Mouse (Mus musculus) liver, embryonic 11.5 days (tissue): Measurements from ENCODE around the gene B3galt5. TPM values are rescaled to one million over a fixed set of nuclear protein-coding genes. Genes with fewer than 3 reads are reported as not detected.

Experiments used
- ATAC-seq: fragments of 200-750 bp; cut with Nextera tagmentation; replicated peaks from 2 replicates; pipeline ENCODE4 v1.8.0; 2017; ENCODE audit warnings: moderate number of reproducible peaks, mild to moderate bottlenecking, moderate TSS enrichment, moderate library complexity; ENCODE audit not compliant: low FRiP score
- DNase-seq: peaks from one replicate; pipeline ENCODE4 v3.0.0-alpha.2; 2017; ENCODE audit warnings: low spot score
- H3K27ac ChIP-seq: fragments of 300-500 bp; sonication (generic); 2 replicates; pipeline ENCODE4 v1.5.1; 2014; ENCODE audit warnings: mild to moderate bottlenecking, low read depth, low read length, control low read depth
- H3K27me3 ChIP-seq: fragments of 300-500 bp; sonication (generic); replicated peaks from 2 replicates; pipeline ENCODE4 v1.6.1; 2014; ENCODE audit warnings: low read length, mixed read lengths; ENCODE audit not compliant: control insufficient read depth, insufficient read depth
- H3K36me3 ChIP-seq: fragments of 300-500 bp; sonication (generic); 2 replicates; pipeline ENCODE4 v1.6.1; 2014; ENCODE audit warnings: mild to moderate bottlenecking, low read length, moderate library complexity, mixed read lengths; ENCODE audit not compliant: control insufficient read depth, insufficient read depth
- H3K4me1 ChIP-seq: fragments of 300-500 bp; sonication (generic); replicated peaks from 2 replicates; pipeline ENCODE4 v1.6.1; 2014; ENCODE audit warnings: low read length, mixed read lengths; ENCODE audit not compliant: control insufficient read depth, insufficient read depth
- H3K4me2 ChIP-seq: fragments of 300-500 bp; sonication (generic); 2 replicates; pipeline ENCODE4 v1.6.1; 2014; ENCODE audit warnings: mild to moderate bottlenecking, control low read depth, moderate library complexity
- H3K4me3 ChIP-seq: fragments of 300-500 bp; sonication (generic); 2 replicates; pipeline ENCODE4 v1.5.1; 2014; ENCODE audit warnings: low read depth, low read length, control low read depth
- H3K9ac ChIP-seq: fragments of 300-500 bp; sonication (generic); 2 replicates; pipeline ENCODE4 v1.6.1; 2014; ENCODE audit warnings: low read depth, low read length, control low read depth
- H3K9me3 ChIP-seq: fragments of 300-500 bp; sonication (generic); 2 replicates; pipeline ENCODE4 v1.6.1; 2016; ENCODE audit warnings: low read length, inconsistent platforms, mixed read lengths; ENCODE audit not compliant: control insufficient read depth
- WGBS: fragments of 180-500 bp; shearing (Covaris S2); extraction: QIAGEN DNeasy Blood & Tissue Kit; methylation state at CpG from one replicate; pipeline ENCODE4 v1.1.7; 2014; 5-methylcytosine and 5-hydroxymethylcytosine counted together
- polyA plus RNA-seq: library from polyadenylated mRNA; unstranded; fragments of >200 nt; fragmentation: Nextera tagmentation; extraction: Ambion mirVana; gene quantifications from 2 replicates; pipeline ENCODE4 v1.2.1, GENCODE M21; 2014

Gene B3galt5
- polyA plus RNA-seq, 1 experiment from 2014 or later: 0.11 TPM

GRCm38 (mm10) chr16:96348070-96348469 lies 112.5 kb downstream of the B3galt5 start:
- Histone ChIP-seq H3K4me1 (no peaks in the 10 kb centered on the region), H3K9ac (no peak overlapping the region), H3K9me3 (no peaks in the 10 kb centered on the region), H3K4me2 (no peak overlapping the region), H3K27me3 (0 out of 2 replicates have a peak, but pooled peaks cover 2% of the 10 kb centered on the region), H3K36me3 (no peaks in the 10 kb centered on the region), H3K27ac (no peak overlapping the region), H3K4me3 (no peak overlapping the region)
- ATAC-seq: no peak
- DNase-seq: no peak
- WGBS: 60% methylated on average over 11 of the region's 11 CpGs

DNA sequence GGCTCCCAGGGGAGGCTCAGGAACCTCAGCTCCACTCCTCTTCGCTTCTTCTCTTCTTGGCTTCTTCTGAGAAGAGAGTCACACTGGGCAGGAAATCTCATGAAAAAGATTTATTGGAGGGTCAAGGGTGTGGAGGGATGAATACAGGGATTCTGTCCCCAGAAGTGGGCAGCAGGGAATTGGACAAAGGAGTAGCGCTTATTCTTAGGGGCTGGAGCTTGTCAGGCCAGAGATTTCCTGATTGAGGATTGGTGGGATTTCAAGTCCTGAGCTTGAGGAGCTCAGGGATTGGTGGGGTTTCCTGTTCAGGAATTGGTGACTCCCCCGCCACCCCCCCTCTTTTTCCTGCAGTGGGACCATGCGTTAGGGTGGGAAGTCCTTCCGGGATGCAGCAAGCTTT lies 113.2 kb downstream of the B3galt5 start:
- H3K36me3 ChIP-seq: no peaks in the 10 kb centered on the region
- DNase-seq: no peak
- ATAC-seq: no peak
- no peak overlapping the region for H3K9ac ChIP-seq
- 70% methylated on average over 5 of the region's 5 CpGs for WGBS
- no peak overlapping the region for H3K4me3 ChIP-seq
- H3K4me2 ChIP-seq: no peak overlapping the region
- no peaks in the 10 kb centered on the region for H3K4me1 ChIP-seq
- 0 out of 2 replicates have a peak, but pooled peaks cover 2% of the 10 kb centered on the region for H3K27me3 ChIP-seq
- H3K27ac ChIP-seq: no peak overlapping the region
- no peaks in the 10 kb centered on the region for H3K9me3 ChIP-seq

- DNase-seq (no peak), ATAC-seq (no peak)
- Histone ChIP-seq H3K4me3 (no peak overlapping the region), H3K9ac (no peak overlapping the region), H3K27me3 (0 out of 2 replicates have a peak, but pooled peaks cover 2% of the 10 kb centered on the region), H3K9me3 (no peaks in the 10 kb centered on the region), H3K4me2 (no peak overlapping the region), H3K27ac (no peak overlapping the region), H3K36me3 (no peaks in the 10 kb centered on the region), H3K4me1 (no peaks in the 10 kb centered on the region)
- 81% methylated on average over 2 of the region's 2 CpGs for WGBS
Measured at GRCm38 (mm10) chr16:96351520-96351919, 115.9 kb downstream of the B3galt5 start.

DNA sequence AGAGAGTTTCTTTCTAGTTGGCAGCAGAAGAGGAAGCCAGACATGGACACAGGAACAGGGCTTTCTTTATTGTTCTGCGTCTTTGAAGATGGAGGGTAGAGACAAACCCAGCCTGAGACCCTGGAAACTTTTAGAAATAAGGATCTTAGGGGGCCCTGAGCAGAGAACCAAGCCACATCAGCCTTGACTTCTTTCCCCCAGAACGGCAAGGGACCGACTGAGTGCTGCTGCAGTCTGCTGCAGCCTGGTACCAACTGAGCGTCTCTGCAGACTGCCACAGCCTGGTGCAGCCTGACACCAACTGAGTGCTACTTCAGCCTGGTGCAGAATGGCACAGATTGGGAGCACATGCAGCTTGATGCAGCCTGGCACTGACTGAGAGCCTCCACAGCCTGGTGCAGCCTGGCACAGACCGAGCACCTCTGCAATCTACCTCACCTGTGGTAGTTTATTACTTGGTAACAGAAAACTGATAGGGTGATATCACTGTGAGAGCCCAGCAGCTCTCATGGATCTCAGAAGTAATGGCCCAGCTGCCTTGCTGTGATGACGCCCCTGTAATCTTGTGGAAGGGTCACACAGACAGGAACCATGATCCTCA lies 117.8 kb downstream of the B3galt5 start:
- DNase-seq (no peak), ATAC-seq (no peak)
- Histone ChIP-seq H3K9me3 (no peaks in the 10 kb centered on the region), H3K36me3 (no peaks in the 10 kb centered on the region), H3K4me1 (no peaks in the 10 kb centered on the region), H3K4me3 (no peak overlapping the region), H3K4me2 (no peak overlapping the region), H3K9ac (no peak overlapping the region), H3K27ac (no peak overlapping the region), H3K27me3 (0 out of 2 replicates have a peak, but pooled peaks cover 2% of the 10 kb centered on the region)
- WGBS: 68% methylated on average over 6 of the region's 6 CpGs

DNA sequence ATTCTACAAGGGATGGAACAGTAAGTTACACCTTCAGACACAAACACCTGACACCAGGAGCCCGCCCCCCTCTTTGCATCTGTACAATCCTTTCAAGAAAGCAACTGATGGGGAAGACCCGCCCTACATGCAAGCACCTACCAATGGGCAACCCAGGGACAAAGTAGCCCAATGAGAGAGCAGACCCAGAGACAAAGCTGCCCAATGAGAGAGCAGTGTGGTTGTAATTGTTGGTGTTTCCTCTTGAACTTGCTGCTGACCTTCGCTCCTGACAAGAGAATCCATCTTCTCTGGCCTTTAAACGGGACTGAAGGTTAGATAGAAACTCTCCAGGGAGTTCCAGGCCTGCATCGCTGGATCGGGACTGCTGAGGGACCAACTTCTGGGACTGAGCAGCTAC lies 118.4 kb downstream of the B3galt5 start:
- Histone ChIP-seq H3K27ac (no peak overlapping the region), H3K9ac (no peak overlapping the region), H3K36me3 (no peaks in the 10 kb centered on the region), H3K4me3 (no peak overlapping the region), H3K27me3 (no peaks in the 10 kb centered on the region), H3K4me2 (no peak overlapping the region), H3K9me3 (no peaks in the 10 kb centered on the region), H3K4me1 (no peaks in the 10 kb centered on the region)
- WGBS: 22% methylated on average over 6 of the region's 6 CpGs
- DNase-seq (no peak), ATAC-seq (no peak; the same call in 1 of the 2 replicates)

- Histone ChIP-seq H3K36me3 (no peaks in the 10 kb centered on the region), H3K4me1 (peaks cover 3% of the 10 kb centered on the region; the same call in 1 of the 2 replicates), H3K27me3 (no peaks in the 10 kb centered on the region), H3K4me2 (peak overlapping the region; percentile 57), H3K4me3 (peak overlapping the region; percentile 39), H3K9me3 (no peaks in the 10 kb centered on the region), H3K27ac (no peak overlapping the region), H3K9ac (no peak overlapping the region)
- DNase-seq: peak; percentile 71
- ATAC-seq: peak; percentile 78
- WGBS: 6% methylated on average over 10 of the region's 10 CpGs
Measured at GRCm38 (mm10) chr16:96357903-96358302, 122.3 kb downstream of the B3galt5 start.

DNA sequence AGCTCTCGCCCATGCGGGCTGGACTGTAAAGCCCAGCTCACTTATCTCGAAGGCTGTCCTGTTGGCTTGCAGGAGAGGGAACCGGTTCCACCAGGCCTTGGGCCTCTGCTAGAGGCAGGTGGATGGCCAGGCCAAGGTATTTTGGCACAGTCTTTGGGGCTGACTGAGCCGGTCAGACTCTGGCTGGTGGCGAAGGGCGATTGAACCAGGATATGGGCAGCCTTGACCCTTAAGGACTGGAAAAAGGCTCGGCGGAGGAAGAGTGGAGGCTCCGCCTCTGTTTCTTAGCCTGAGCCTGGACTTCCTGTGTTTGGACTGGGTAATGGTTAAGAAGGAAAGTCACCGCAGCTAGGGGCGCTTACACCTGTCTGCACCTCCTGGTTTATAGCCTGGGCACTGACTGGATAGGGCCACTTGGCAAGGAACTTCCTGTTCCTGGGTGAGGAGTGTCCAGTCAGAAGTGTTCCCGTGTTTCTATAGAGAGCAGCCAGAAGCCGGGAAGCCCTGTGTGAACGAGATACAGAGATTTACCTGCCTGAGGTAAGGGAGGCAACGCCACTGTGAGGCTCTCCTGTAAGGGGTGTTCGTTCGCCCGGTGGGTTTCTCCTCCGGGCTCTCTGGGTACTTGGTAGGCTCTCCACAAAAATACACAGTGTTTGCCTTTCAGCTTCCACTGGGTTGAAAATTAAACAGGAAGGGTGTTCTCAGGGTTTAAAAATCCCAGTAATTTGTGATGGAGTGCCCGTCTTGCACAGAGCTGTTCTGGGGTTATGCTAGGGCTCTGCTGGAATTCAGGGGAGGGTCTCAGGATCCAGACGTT lies 125.9 kb downstream of the B3galt5 start:
- Histone ChIP-seq H3K27me3 (no peaks in the 10 kb centered on the region), H3K4me1 (peaks cover 3% of the 10 kb centered on the region), H3K9ac (no peak overlapping the region), H3K36me3 (no peaks in the 10 kb centered on the region), H3K9me3 (no peaks in the 10 kb centered on the region), H3K4me2 (peak overlapping the region; percentile 17; the same call in 1 of the 2 replicates), H3K4me3 (no peak overlapping the region), H3K27ac (peak overlapping the region; percentile 25; the same call in 1 of the 2 replicates)
- WGBS: 66% methylated on average over 22 of the region's 22 CpGs
- DNase-seq (no peak), ATAC-seq (no peak)

- Histone ChIP-seq H3K4me2 (no peak overlapping the region), H3K9ac (no peak overlapping the region), H3K27ac (peak overlapping the region; percentile 3; the same call in 1 of the 2 replicates), H3K4me3 (no peak overlapping the region), H3K27me3 (no peaks in the 10 kb centered on the region), H3K36me3 (no peaks in the 10 kb centered on the region), H3K9me3 (no peaks in the 10 kb centered on the region), H3K4me1 (peaks cover 3% of the 10 kb centered on the region)
- 31% methylated on average over 4 of the region's 4 CpGs for WGBS
- 0 out of 2 replicates have a peak, but pooled peaks have one; percentile 28 for ATAC-seq
- no peak for DNase-seq
Measured at GRCm38 (mm10) chr16:96362873-96363272, 127.3 kb downstream of the B3galt5 start.
